16 mouse cellular contexts compared by ENCODE assay signal in genomic region chr8:97722627-97723026, GRCm38 (mm10).
"Had no signal": no experiment of that assay in that cellular context is flagged by ENCODE, and none has a peak within 500 bp of the region (broad histone marks: within the 10 kb centered on the region; RNA-seq: fewer than 3 reads in every experiment).

No protein-coding gene starts in this region.

- H3K36me3 ChIP-seq: neural tube, embryonic 12.5 days; neural tube, embryonic 13.5 days; neural tube, embryonic 15.5 days; stomach, embryonic 15.5 days had no signal

- H3K9ac ChIP-seq: neural tube, embryonic 12.5 days; neural tube, embryonic 13.5 days; neural tube, embryonic 15.5 days; stomach, embryonic 15.5 days had no signal

- DNase-seq: retina, postnatal 1 day; right cerebral cortex, adult 18-20 months; right cerebral cortex, postnatal 14 days; right cerebral cortex, postnatal 25 days; right cerebral cortex, postnatal 4 days; spleen, adult 18-20 months; thymus, adult 18-20 months; thymus, adult 2 months; thymus, postnatal 14 days; thymus, postnatal 25 days; thymus, postnatal 36 days; thymus, postnatal 4 days had no signal

- H3K27me3 ChIP-seq: neural tube, embryonic 12.5 days; neural tube, embryonic 13.5 days; neural tube, embryonic 15.5 days; stomach, embryonic 15.5 days had no signal

- H3K4me3 ChIP-seq: neural tube, embryonic 12.5 days; neural tube, embryonic 13.5 days; neural tube, embryonic 15.5 days; stomach, embryonic 15.5 days had no signal

- H3K9me3 ChIP-seq: neural tube, embryonic 12.5 days; neural tube, embryonic 13.5 days; neural tube, embryonic 15.5 days; stomach, embryonic 15.5 days had no signal

- H3K4me2 ChIP-seq: neural tube, embryonic 12.5 days; neural tube, embryonic 13.5 days; neural tube, embryonic 15.5 days; stomach, embryonic 15.5 days had no signal

- H3K4me1 ChIP-seq: neural tube, embryonic 12.5 days; neural tube, embryonic 13.5 days; neural tube, embryonic 15.5 days; stomach, embryonic 15.5 days had no signal

- H3K27ac ChIP-seq: neural tube, embryonic 12.5 days; neural tube, embryonic 13.5 days; neural tube, embryonic 15.5 days; stomach, embryonic 15.5 days had no signal
